Mouse (Mus musculus) midbrain, embryonic 14.5 days (tissue): ENCODE results near the gene Il17d. TPM values are rescaled to one million over a fixed set of nuclear protein-coding genes. Genes with fewer than 3 reads are reported as not detected.

ENCODE experiments used
- ATAC-seq: fragments of 200-750 bp; cut with Nextera tagmentation; 2 replicates; pipeline ENCODE4 v1.8.0; 2017; ENCODE audit warnings: moderate number of reproducible peaks, moderate library complexity; ENCODE audit not compliant: low FRiP score, low TSS enrichment
- DNase-seq: peaks from one replicate; pipeline ENCODE4 v3.0.0-alpha.2; 2015
- H3K27ac ChIP-seq: fragments of 300-500 bp; sonication (generic); replicated peaks from 2 replicates; pipeline ENCODE4 v1.5.1; 2014; ENCODE audit warnings: mild to moderate bottlenecking, low read depth, low read length, moderate library complexity
- H3K27me3 ChIP-seq: fragments of 300-500 bp; sonication (generic); 2 replicates; pipeline ENCODE4 v1.6.1; 2014; ENCODE audit warnings: low read length, control low read depth, mixed read lengths; ENCODE audit not compliant: control insufficient read depth, insufficient read depth
- H3K36me3 ChIP-seq: fragments of 300-500 bp; sonication (generic); 2 replicates; pipeline ENCODE4 v1.6.1; 2014; ENCODE audit warnings: low read length, control low read depth; ENCODE audit not compliant: control insufficient read depth, insufficient read depth
- H3K4me1 ChIP-seq: fragments of 300-500 bp; sonication (generic); 2 replicates; pipeline ENCODE4 v1.6.1; 2014; ENCODE audit warnings: mild to moderate bottlenecking, antibody characterized with exemption, low read length, control low read depth; ENCODE audit not compliant: control insufficient read depth, insufficient read depth
- H3K4me2 ChIP-seq: fragments of 300-500 bp; sonication (generic); 2 replicates; pipeline ENCODE4 v1.6.1; 2014; ENCODE audit warnings: mild to moderate bottlenecking, low read length, moderate library complexity
- H3K4me3 ChIP-seq: fragments of 300-500 bp; sonication (generic); replicated peaks from 2 replicates; pipeline ENCODE4 v1.5.1; 2014; ENCODE audit warnings: low read depth, low read length
- H3K9ac ChIP-seq: fragments of 300-500 bp; sonication (generic); replicated peaks from 2 replicates; pipeline ENCODE4 v1.6.1; 2014; ENCODE audit warnings: mild to moderate bottlenecking, low read length, moderate library complexity
- H3K9me3 ChIP-seq: fragments of 300-500 bp; sonication (generic); 2 replicates; pipeline ENCODE4 v1.6.1; 2016; ENCODE audit warnings: low read length, control low read depth, mixed read lengths; ENCODE audit not compliant: control insufficient read depth
- WGBS: fragments of 180-500 bp; shearing (Covaris S2); extraction: QIAGEN DNeasy Blood & Tissue Kit; methylation state at CpG from one replicate; pipeline ENCODE4 v1.1.7; 2014; 5-methylcytosine and 5-hydroxymethylcytosine counted together
- polyA plus RNA-seq: library from polyadenylated mRNA; unstranded; fragments of >200 nt; fragmentation: Nextera tagmentation; extraction: Ambion mirVana; gene quantifications from 2 replicates; pipeline ENCODE4 v1.2.1, GENCODE M21; 2014

The Il17d gene
- polyA plus RNA-seq, 1 experiment from 2014 or later = 3.2 TPM

DNA sequence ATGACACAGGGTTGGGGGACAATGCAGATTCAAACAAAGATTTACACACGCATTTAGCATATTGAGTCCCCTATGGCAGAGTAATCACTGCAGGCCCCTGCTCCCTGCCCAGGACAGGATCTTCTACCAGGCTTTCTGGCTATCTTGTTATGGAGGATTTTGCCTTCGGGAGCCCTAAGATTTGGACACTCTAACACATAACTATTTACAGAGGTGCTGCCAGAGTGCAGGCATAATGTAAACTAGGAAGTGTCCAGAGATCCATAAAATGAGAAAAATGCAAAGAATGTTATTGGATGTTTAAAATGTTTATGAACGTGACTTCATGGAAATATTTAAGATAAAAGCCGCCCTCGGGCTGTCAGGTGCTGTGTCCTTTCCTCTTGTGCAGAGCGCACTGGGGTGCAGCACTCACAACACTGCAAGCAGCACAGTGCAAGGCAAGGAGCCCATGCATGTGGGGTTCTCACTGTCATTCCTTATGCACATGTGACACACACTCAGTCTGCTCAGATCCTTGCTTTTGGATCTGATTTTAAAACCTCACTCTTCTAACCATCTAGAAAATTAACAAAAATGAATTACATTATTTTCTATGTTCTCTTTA lies 9.3 kb upstream of the Il17d start:
- H3K4me2 ChIP-seq = no peak overlapping the region
- H3K4me3 ChIP-seq = no peak overlapping the region
- H3K4me1 ChIP-seq = no peaks in the 10 kb centered on the region
- 84% methylated on average over 6 of the region's 6 CpGs for WGBS
- no peaks in the 10 kb centered on the region for H3K9me3 ChIP-seq
- ATAC-seq (no peak), DNase-seq (no peak)
- H3K36me3 ChIP-seq = peaks cover 13% of the 10 kb centered on the region
- no peaks in the 10 kb centered on the region for H3K27me3 ChIP-seq
- no peak overlapping the region for H3K27ac ChIP-seq
- H3K9ac ChIP-seq = no peak overlapping the region

DNA sequence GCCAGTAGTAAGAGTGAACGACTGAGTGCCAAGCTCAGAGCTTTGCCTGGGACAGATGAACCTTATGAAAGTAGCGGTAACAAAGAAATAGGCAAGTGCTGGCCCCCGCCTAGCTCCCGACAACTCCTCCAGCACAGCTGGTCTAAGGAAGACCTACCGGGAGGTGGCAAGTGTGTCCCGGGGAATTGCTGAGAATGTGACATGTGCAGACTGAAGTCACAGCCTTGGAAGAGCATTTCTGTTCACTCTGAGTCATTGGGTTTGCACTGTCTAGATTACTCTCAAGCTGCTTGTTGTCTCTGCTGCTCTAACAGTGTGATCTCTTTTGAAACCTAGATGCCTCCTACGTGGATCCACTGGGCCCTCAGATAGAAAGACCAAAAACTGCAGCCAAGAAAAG lies 7.6 kb upstream of the Il17d start:
- Histone ChIP-seq H3K9me3 (no peaks in the 10 kb centered on the region), H3K4me1 (no peaks in the 10 kb centered on the region), H3K9ac (no peak overlapping the region), H3K27me3 (no peaks in the 10 kb centered on the region), H3K36me3 (peaks cover 13% of the 10 kb centered on the region), H3K27ac (no peak overlapping the region), H3K4me3 (no peak overlapping the region), H3K4me2 (no peak overlapping the region)
- no peak for DNase-seq
- WGBS = 91% methylated on average over 7 of the region's 7 CpGs
- ATAC-seq = no peak

DNA sequence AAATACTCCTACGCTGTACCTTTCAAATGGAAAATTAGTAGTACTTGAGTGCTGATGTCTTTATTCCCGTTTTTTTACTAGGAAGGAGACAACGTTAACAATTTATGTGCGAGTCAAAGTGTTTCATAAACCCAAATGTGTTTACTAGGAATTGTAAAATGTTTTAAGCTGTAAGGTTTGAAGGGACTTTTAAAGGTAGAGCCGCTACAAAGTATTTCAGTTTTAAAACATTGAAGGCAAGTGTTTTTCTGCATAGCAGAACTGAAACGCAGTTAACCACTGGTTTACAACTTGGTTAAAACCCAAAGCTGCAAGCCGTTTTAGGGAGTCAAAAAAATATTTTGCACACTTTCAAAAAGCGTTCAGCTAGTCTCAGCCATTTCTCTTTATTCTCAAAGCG lies 815 bp upstream of the Il17d start:
- no peak overlapping the region for H3K4me3 ChIP-seq
- no peak overlapping the region for H3K27ac ChIP-seq
- H3K4me2 ChIP-seq = peak overlapping the region; percentile 83; the same call in 1 of the 2 replicates
- 0 out of 2 replicates have a peak, but pooled peaks cover under 1% of the 10 kb centered on the region for H3K36me3 ChIP-seq
- H3K27me3 ChIP-seq = peaks cover 15% of the 10 kb centered on the region
- no peak for ATAC-seq
- 0 out of 2 replicates have a peak, but pooled peaks cover 7% of the 10 kb centered on the region for H3K4me1 ChIP-seq
- no peaks in the 10 kb centered on the region for H3K9me3 ChIP-seq
- no peak for DNase-seq
- 89% methylated on average over 9 of the region's 9 CpGs for whole genome bisulfite sequencing
- no peak overlapping the region for H3K9ac ChIP-seq

GRCm38 (mm10) chr14:57525388-57526049 lies 942 bp downstream of the Il17d start:
- ATAC-seq = peak; percentile 69
- H3K27ac ChIP-seq = peak overlapping the region; percentile 81
- H3K9ac ChIP-seq = peak overlapping the region; percentile 73
- WGBS = under 1% methylated on average over 56 of the region's 60 CpGs
- H3K4me3 ChIP-seq = peak overlapping the region; percentile 79
- H3K27me3 ChIP-seq = peaks cover 15% of the 10 kb centered on the region
- H3K36me3 ChIP-seq = no peaks in the 10 kb centered on the region
- no peaks in the 10 kb centered on the region for H3K9me3 ChIP-seq
- DNase-seq = peak; percentile 75
- peak overlapping the region; percentile 83 for H3K4me2 ChIP-seq
- 0 out of 2 replicates have a peak, but pooled peaks cover 7% of the 10 kb centered on the region for H3K4me1 ChIP-seq

DNA sequence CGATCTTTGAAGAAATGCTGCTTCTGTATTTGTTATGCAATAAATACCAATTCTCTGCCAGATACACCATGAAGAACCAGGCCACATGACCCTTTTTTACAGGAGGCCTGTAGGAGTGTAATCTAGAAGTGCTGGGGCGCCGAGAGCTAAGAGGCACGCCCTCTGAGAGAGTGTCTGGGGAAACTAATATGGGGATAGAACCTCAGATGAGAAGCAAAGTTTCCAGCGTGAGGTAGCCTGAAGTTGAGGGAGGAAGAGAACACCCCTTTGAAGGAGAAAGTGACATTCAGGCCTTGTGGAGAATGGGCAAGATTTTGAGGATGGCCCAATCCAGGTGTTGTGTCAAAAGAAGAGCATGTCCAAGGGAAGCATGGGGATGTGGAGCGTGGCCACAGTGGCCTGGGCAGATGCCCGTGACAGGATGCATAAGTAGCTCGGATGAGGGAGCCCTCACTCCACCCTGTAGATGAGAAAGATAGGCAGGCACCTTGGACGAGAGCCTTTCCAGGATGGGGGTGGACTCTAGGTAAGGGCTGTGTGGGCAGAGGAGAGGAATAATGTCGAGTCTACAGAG lies 1.6 kb downstream of the Il17d start:
- peak overlapping the region; percentile 73 for H3K9ac ChIP-seq
- no peaks in the 10 kb centered on the region for H3K9me3 ChIP-seq
- H3K4me1 ChIP-seq = 0 out of 2 replicates have a peak, but pooled peaks cover 7% of the 10 kb centered on the region
- no peak for ATAC-seq
- H3K27me3 ChIP-seq = peaks cover 15% of the 10 kb centered on the region
- peak overlapping the region; percentile 83 for H3K4me2 ChIP-seq
- H3K4me3 ChIP-seq = peak overlapping the region; percentile 79
- H3K27ac ChIP-seq = no peak overlapping the region
- 60% methylated on average over 10 of the region's 10 CpGs for WGBS
- H3K36me3 ChIP-seq = no peaks in the 10 kb centered on the region
- DNase-seq = no peak

DNA sequence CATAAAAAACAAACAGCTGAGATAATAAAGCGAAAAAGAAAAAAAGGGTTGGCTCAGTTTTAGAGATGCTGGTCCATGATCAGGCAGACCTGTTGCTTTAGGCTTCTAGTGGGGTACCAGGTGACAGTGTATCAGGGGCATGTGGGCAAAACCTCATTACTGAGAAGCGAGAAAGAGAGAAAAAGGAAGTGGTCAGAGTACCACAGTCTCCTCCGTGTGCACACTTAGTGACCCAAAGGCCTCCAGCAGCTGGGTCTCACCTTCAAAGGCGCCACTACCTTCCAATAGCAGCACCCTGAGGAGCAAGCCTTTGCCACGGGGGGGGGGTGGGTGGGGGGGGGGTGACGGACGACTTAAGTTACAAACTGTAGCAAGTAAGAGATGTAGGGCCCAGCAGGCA lies 2.5 kb downstream of the Il17d start:
- WGBS = 42% methylated on average over 7 of the region's 7 CpGs
- H3K27ac ChIP-seq = no peak overlapping the region
- ATAC-seq = no peak

GRCm38 (mm10) chr14:57527598-57527997 lies 3.0 kb downstream of the Il17d start:
- DNase-seq (no peak), ATAC-seq (no peak; the same call in 1 of the 2 replicates)
- H3K9ac ChIP-seq = no peak overlapping the region
- no peaks in the 10 kb centered on the region for H3K9me3 ChIP-seq
- H3K36me3 ChIP-seq = no peaks in the 10 kb centered on the region
- peaks cover 15% of the 10 kb centered on the region for H3K27me3 ChIP-seq
- H3K4me2 ChIP-seq = no peak overlapping the region
- no peak overlapping the region for H3K4me3 ChIP-seq
- 0 out of 2 replicates have a peak, but pooled peaks cover 7% of the 10 kb centered on the region for H3K4me1 ChIP-seq
- no peak overlapping the region for H3K27ac ChIP-seq
- 49% methylated on average over 2 of the region's 2 CpGs for WGBS

More for the DNA sequence above, 2.5 kb downstream of the Il17d start:
- no peak overlapping the region for H3K4me2 ChIP-seq
- no peak for DNase-seq
- no peak overlapping the region for H3K9ac ChIP-seq
- no peaks in the 10 kb centered on the region for H3K36me3 ChIP-seq
- 0 out of 2 replicates have a peak, but pooled peaks cover 7% of the 10 kb centered on the region for H3K4me1 ChIP-seq
- H3K9me3 ChIP-seq = no peaks in the 10 kb centered on the region
- H3K4me3 ChIP-seq = no peak overlapping the region
- H3K27me3 ChIP-seq = peaks cover 15% of the 10 kb centered on the region

DNA sequence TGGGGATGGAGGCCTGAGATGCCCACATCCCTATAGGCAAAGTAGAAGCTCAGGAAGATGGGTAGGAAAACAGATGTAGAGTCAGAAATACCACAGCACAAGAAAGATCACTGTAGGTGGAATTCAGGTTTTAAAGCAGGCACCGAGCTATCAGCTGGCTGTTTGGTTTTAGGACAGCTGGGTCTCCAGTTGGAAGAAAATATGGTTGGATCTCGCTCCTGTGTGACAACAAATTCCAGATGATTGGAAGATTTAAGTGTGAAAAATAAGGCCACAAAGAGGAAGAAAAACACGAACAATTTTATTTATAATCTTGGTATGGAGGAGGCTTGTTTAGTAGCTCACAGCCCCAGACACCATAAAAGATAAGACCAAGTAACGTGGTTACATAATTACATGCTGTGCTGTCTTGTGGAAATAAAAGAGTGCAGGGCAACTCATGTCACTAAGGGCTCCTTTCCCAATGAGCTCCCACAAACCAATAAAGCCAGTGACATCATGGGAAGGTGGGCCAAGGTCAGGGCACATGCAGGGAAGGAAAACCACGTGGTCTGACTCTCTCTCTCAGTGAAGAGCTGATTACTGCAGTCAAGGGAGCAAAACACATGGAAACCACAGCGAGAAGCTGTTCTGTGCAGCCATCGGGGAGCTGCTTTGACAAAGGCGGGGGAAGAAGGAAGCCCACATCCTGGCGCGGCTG lies 4.7 kb downstream of the Il17d start:
- no peak for ATAC-seq
- Histone ChIP-seq H3K27me3 (no peaks in the 10 kb centered on the region; the same call in 1 of the 2 replicates), H3K4me1 (peaks cover 10% of the 10 kb centered on the region), H3K36me3 (no peaks in the 10 kb centered on the region), H3K9ac (0 out of 2 replicates have a peak overlapping the region, but pooled peaks have one; percentile 12), H3K4me3 (no peak overlapping the region), H3K9me3 (no peaks in the 10 kb centered on the region), H3K4me2 (no peak overlapping the region), H3K27ac (no peak overlapping the region)
- 59% methylated on average over 10 of the region's 10 CpGs for WGBS
- DNase-seq = no peak
